Mouse (Mus musculus) embryonic facial prominence, embryonic 10.5 days (tissue): ENCODE data around the gene Foxn3. TPM values are rescaled to one million over a fixed set of nuclear protein-coding genes. Genes with fewer than 3 reads are reported as not detected.

Experiments
- DNase-seq: peaks from one replicate; pipeline ENCODE4 v3.0.0-alpha.2; 2017; ENCODE audit warnings: low spot score
- H3K27ac ChIP-seq: fragments of 300-500 bp; sonication (generic); replicated peaks from 2 replicates; pipeline ENCODE4 v1.5.1; 2016; ENCODE audit warnings: mild to moderate bottlenecking
- H3K27me3 ChIP-seq: fragments of 300-500 bp; sonication (generic); replicated peaks from 2 replicates; pipeline ENCODE4 v1.6.1; 2016; ENCODE audit warnings: low read depth, mild to moderate bottlenecking; ENCODE audit not compliant: poor library complexity, severe bottlenecking
- H3K36me3 ChIP-seq: fragments of 300-500 bp; sonication (generic); replicated peaks from 2 replicates; pipeline ENCODE4 v1.6.1; 2016; ENCODE audit warnings: mild to moderate bottlenecking, moderate library complexity
- H3K4me1 ChIP-seq: fragments of 300-500 bp; sonication (generic); 2 replicates; pipeline ENCODE4 v1.6.1; 2016
- H3K4me3 ChIP-seq: fragments of 300-500 bp; sonication (generic); 2 replicates; pipeline ENCODE4 v1.5.1; 2016; ENCODE audit warnings: mild to moderate bottlenecking, moderate library complexity
- H3K9me3 ChIP-seq: fragments of 300-500 bp; sonication (generic); 2 replicates; pipeline ENCODE4 v1.6.1; 2016; ENCODE audit warnings: mild to moderate bottlenecking
- WGBS: fragments of 180-500 bp; shearing (Covaris S2); methylation state at CpG from one replicate; pipeline ENCODE4 v1.1.7; 2016; 5-methylcytosine and 5-hydroxymethylcytosine counted together
- polyA plus RNA-seq: library from polyadenylated mRNA; unstranded; fragments of >200 nt; fragmentation: Nextera tagmentation; extraction: Ambion mirVana; gene quantifications from 2 replicates; pipeline ENCODE4 v1.2.1, GENCODE M21; 2016

The Foxn3 gene
- polyA plus RNA-seq, 1 experiment from 2014 or later: 64.7 TPM

GRCm38 (mm10) chr12:99381317-99381716, 182.1 kb downstream of the Foxn3 start:
- no peak for DNase-seq
- Histone ChIP-seq H3K4me3 (no peak overlapping the region), H3K36me3 (peaks cover 59% of the 10 kb centered on the region), H3K9me3 (no peaks in the 10 kb centered on the region), H3K27me3 (no peaks in the 10 kb centered on the region), H3K4me1 (peaks cover 31% of the 10 kb centered on the region), H3K27ac (no peak overlapping the region)
- 94% methylated on average over 9 of the region's 9 CpGs for WGBS

- WGBS: 64% methylated on average over 4 of the region's 4 CpGs
- Histone ChIP-seq H3K36me3 (peaks cover 59% of the 10 kb centered on the region), H3K27me3 (no peaks in the 10 kb centered on the region), H3K4me1 (peaks cover 26% of the 10 kb centered on the region), H3K9me3 (no peaks in the 10 kb centered on the region), H3K27ac (no peak overlapping the region), H3K4me3 (no peak overlapping the region)
- no peak for DNase-seq
Observed at GRCm38 (mm10) chr12:99380855-99381262, 182.5 kb downstream of the Foxn3 start.

GRCm38 (mm10) chr12:99380124-99380523, 183.3 kb downstream of the Foxn3 start:
- Histone ChIP-seq H3K27ac (no peak overlapping the region), H3K36me3 (peaks cover 59% of the 10 kb centered on the region), H3K4me1 (peaks cover 26% of the 10 kb centered on the region), H3K4me3 (no peak overlapping the region), H3K27me3 (no peaks in the 10 kb centered on the region), H3K9me3 (no peaks in the 10 kb centered on the region)
- no peak for DNase-seq
- WGBS: 73% methylated on average over 6 of the region's 6 CpGs

GRCm38 (mm10) chr12:99378284-99378683, 185.1 kb downstream of the Foxn3 start:
- Histone ChIP-seq H3K27ac (no peak overlapping the region), H3K9me3 (peaks cover 7% of the 10 kb centered on the region; the same call in 1 of the 2 replicates), H3K4me3 (no peak overlapping the region), H3K4me1 (peaks cover 26% of the 10 kb centered on the region), H3K27me3 (no peaks in the 10 kb centered on the region), H3K36me3 (peaks cover 66% of the 10 kb centered on the region)
- no peak for DNase-seq
- 84% methylated on average over 8 of the region's 8 CpGs for WGBS

- H3K9me3 ChIP-seq: peaks cover 7% of the 10 kb centered on the region; the same call in 1 of the 2 replicates
- DNase-seq: no peak
- 79% methylated on average over 3 of the region's 3 CpGs for WGBS
- H3K27me3 ChIP-seq: no peaks in the 10 kb centered on the region
- H3K36me3 ChIP-seq: peaks cover 64% of the 10 kb centered on the region
- no peak overlapping the region for H3K4me3 ChIP-seq
- H3K27ac ChIP-seq: no peak overlapping the region
- H3K4me1 ChIP-seq: peaks cover 26% of the 10 kb centered on the region
Observed at GRCm38 (mm10) chr12:99377705-99378104, 185.7 kb downstream of the Foxn3 start.

GRCm38 (mm10) chr12:99377069-99377468, 186.3 kb downstream of the Foxn3 start:
- H3K27me3 ChIP-seq: no peaks in the 10 kb centered on the region
- DNase-seq: no peak
- peaks cover 60% of the 10 kb centered on the region for H3K36me3 ChIP-seq
- no peak overlapping the region for H3K4me3 ChIP-seq
- WGBS: 92% methylated on average over 10 of the region's 10 CpGs
- H3K9me3 ChIP-seq: peaks cover 7% of the 10 kb centered on the region; the same call in 1 of the 2 replicates
- H3K27ac ChIP-seq: no peak overlapping the region
- peaks cover 26% of the 10 kb centered on the region for H3K4me1 ChIP-seq

- no peak for DNase-seq
- peaks cover 24% of the 10 kb centered on the region for H3K4me1 ChIP-seq
- no peak overlapping the region for H3K27ac ChIP-seq
- H3K9me3 ChIP-seq: peaks cover 7% of the 10 kb centered on the region; the same call in 1 of the 2 replicates
- peaks cover 49% of the 10 kb centered on the region for H3K36me3 ChIP-seq
- H3K27me3 ChIP-seq: no peaks in the 10 kb centered on the region
- WGBS: 90% methylated on average over 8 of the region's 8 CpGs
- H3K4me3 ChIP-seq: no peak overlapping the region
Observed at GRCm38 (mm10) chr12:99375878-99376454, 187.4 kb downstream of the Foxn3 start.

GRCm38 (mm10) chr12:99375426-99375825, 188.0 kb downstream of the Foxn3 start:
- Histone ChIP-seq H3K9me3 (peaks cover 7% of the 10 kb centered on the region; the same call in 1 of the 2 replicates), H3K27ac (no peak overlapping the region), H3K4me3 (no peak overlapping the region), H3K36me3 (peaks cover 47% of the 10 kb centered on the region), H3K27me3 (no peaks in the 10 kb centered on the region), H3K4me1 (peaks cover 22% of the 10 kb centered on the region)
- 93% methylated on average over 6 of the region's 6 CpGs for WGBS
- no peak for DNase-seq

- 93% methylated on average over 12 of the region's 12 CpGs for WGBS
- H3K9me3 ChIP-seq: peaks cover 7% of the 10 kb centered on the region; the same call in 1 of the 2 replicates
- peaks cover 47% of the 10 kb centered on the region for H3K36me3 ChIP-seq
- no peak overlapping the region for H3K4me3 ChIP-seq
- H3K27me3 ChIP-seq: no peaks in the 10 kb centered on the region
- no peak for DNase-seq
- peaks cover 20% of the 10 kb centered on the region for H3K4me1 ChIP-seq
- no peak overlapping the region for H3K27ac ChIP-seq
Observed at GRCm38 (mm10) chr12:99374099-99374600, 189.2 kb downstream of the Foxn3 start.

- no peak for DNase-seq
- H3K4me3 ChIP-seq: no peak overlapping the region
- no peaks in the 10 kb centered on the region for H3K27me3 ChIP-seq
- 84% methylated on average over 4 of the region's 4 CpGs for WGBS
- H3K27ac ChIP-seq: no peak overlapping the region
- H3K4me1 ChIP-seq: peaks cover 18% of the 10 kb centered on the region
- H3K9me3 ChIP-seq: peaks cover 7% of the 10 kb centered on the region; the same call in 1 of the 2 replicates
- peaks cover 47% of the 10 kb centered on the region for H3K36me3 ChIP-seq
Observed at GRCm38 (mm10) chr12:99373584-99373983, 189.8 kb downstream of the Foxn3 start.

- H3K27me3 ChIP-seq: no peaks in the 10 kb centered on the region
- WGBS: 86% methylated on average over 5 of the region's 5 CpGs
- no peak for DNase-seq
- H3K36me3 ChIP-seq: peaks cover 36% of the 10 kb centered on the region
- peaks cover 16% of the 10 kb centered on the region for H3K4me1 ChIP-seq
- H3K4me3 ChIP-seq: no peak overlapping the region
- peaks cover 7% of the 10 kb centered on the region; the same call in 1 of the 2 replicates for H3K9me3 ChIP-seq
- H3K27ac ChIP-seq: no peak overlapping the region
Observed at GRCm38 (mm10) chr12:99371500-99371899, 191.9 kb downstream of the Foxn3 start.

GRCm38 (mm10) chr12:99368251-99368650, 195.1 kb downstream of the Foxn3 start:
- Histone ChIP-seq H3K9me3 (no peaks in the 10 kb centered on the region), H3K36me3 (peaks cover 17% of the 10 kb centered on the region), H3K27ac (no peak overlapping the region), H3K4me1 (peaks cover 30% of the 10 kb centered on the region), H3K27me3 (no peaks in the 10 kb centered on the region), H3K4me3 (no peak overlapping the region)
- no peak for DNase-seq
- WGBS: 93% methylated on average over 10 of the region's 10 CpGs

- H3K4me3 ChIP-seq: no peak overlapping the region
- H3K9me3 ChIP-seq: no peaks in the 10 kb centered on the region
- peaks cover 10% of the 10 kb centered on the region for H3K36me3 ChIP-seq
- no peak overlapping the region for H3K27ac ChIP-seq
- H3K4me1 ChIP-seq: peaks cover 51% of the 10 kb centered on the region
- DNase-seq: no peak
- WGBS: 80% methylated on average over 9 of the region's 9 CpGs
- H3K27me3 ChIP-seq: no peaks in the 10 kb centered on the region
Observed at GRCm38 (mm10) chr12:99365999-99366398, 197.4 kb downstream of the Foxn3 start.
